Mouse (Mus musculus) forebrain, embryonic 12.5 days (tissue): ENCODE measurements around the gene 4930519P11Rik. TPM values are rescaled to one million over a fixed set of nuclear protein-coding genes. Genes with fewer than 3 reads are reported as not detected.

ENCODE experiments used
- ATAC-seq: fragments of 200-750 bp; cut with Nextera tagmentation; 2 replicates; pipeline ENCODE4 v1.8.0; 2017; ENCODE audit warnings: moderate TSS enrichment; ENCODE audit not compliant: low FRiP score
- H3K27ac ChIP-seq: fragments of 300-500 bp; sonication (generic); 2 replicates; pipeline ENCODE4 v1.5.1; 2016; ENCODE audit warnings: mild to moderate bottlenecking
- H3K27me3 ChIP-seq: fragments of 300-500 bp; sonication (generic); 2 replicates; pipeline ENCODE4 v1.6.1; 2016; ENCODE audit warnings: mild to moderate bottlenecking
- H3K36me3 ChIP-seq: fragments of 300-500 bp; sonication (generic); replicated peaks from 2 replicates; pipeline ENCODE4 v1.6.1; 2016; ENCODE audit warnings: mild to moderate bottlenecking
- H3K4me1 ChIP-seq: fragments of 300-500 bp; sonication (generic); 2 replicates; pipeline ENCODE4 v1.6.1; 2016
- H3K4me2 ChIP-seq: fragments of 300-500 bp; sonication (generic); 2 replicates; pipeline ENCODE4 v1.6.1; 2016; ENCODE audit warnings: mild to moderate bottlenecking, moderate library complexity
- H3K4me3 ChIP-seq: fragments of 300-500 bp; sonication (generic); replicated peaks from 2 replicates; pipeline ENCODE4 v1.5.1; 2016; ENCODE audit warnings: mild to moderate bottlenecking
- H3K9ac ChIP-seq: fragments of 300-500 bp; sonication (generic); 2 replicates; pipeline ENCODE4 v1.6.1; 2016; ENCODE audit warnings: mild to moderate bottlenecking
- H3K9me3 ChIP-seq: fragments of 300-500 bp; sonication (generic); 2 replicates; pipeline ENCODE4 v1.6.1; 2016
- WGBS: fragments of 180-500 bp; shearing (Covaris S2); methylation state at CpG from one replicate; pipeline ENCODE4 v1.1.7; 2016; 5-methylcytosine and 5-hydroxymethylcytosine counted together
- polyA plus RNA-seq: library from polyadenylated mRNA; unstranded; fragments of >200 nt; fragmentation: Nextera tagmentation; extraction: Ambion mirVana; gene quantifications from 2 replicates; pipeline ENCODE4 v1.2.1, GENCODE M21; 2016

The 4930519P11Rik gene
- polyA plus RNA-seq = not detected in 2 replicates

DNA sequence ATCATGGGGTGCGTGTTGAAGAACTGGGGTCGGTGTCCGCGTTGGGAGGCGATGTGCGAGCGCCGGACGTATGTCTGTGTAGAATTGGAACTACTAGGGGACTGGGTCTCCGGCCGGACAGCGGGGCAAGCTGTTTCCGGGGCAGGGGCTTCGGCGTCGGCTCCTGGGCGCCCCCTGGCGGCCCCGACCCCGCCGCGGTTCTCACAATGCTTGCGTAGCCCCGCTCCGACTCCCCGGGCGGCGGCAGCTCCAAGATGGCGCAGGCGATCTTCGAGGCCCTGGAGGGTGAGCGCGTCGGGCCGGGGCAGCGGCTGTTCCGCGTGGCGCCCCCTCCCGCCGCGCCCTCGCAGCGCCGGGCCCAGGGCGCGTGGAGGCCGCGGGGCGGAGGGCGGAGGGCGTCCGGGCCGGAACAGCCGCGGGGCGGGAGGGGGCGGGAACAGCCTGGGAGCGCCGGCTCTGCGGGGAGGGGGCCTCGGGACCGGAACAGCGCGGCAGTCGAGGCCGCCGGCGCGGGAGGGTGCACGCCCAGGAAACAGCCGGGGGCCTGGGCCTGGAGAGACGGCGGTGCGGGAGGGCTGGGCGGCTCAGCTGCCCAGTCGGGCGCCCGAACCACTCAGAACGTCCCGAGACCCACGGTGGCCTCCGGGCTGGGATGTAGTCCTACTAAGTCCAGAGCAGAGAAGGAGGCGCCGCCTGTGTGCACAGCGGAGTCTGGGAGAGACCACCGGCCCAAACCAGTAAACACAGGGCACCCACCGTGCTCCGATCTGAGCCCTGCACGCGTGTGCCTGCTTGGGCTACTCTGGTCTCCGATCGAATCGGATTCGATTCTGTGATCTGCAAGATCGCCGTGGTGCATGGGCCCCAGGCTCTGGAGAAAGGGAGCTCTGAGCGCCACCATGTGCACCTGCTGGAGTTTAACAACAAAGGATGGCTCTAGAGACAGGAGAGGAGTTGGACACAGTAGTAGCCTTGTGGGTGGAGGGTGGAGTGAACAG lies at the start of gene 4930519P11Rik, which contains the start of gene Zfp341:
Gene 4930519P11Rik (minus strand): TSS at position 320 of the 998 bp plus-strand sequence.
Gene Zfp341 (plus strand): TSS at position 180 of the 998 bp plus-strand sequence.
- peak within 1 kb of the TSS; percentile 72 for H3K4me2 ChIP-seq
- H3K4me3 ChIP-seq = peak within 1 kb of the TSS; percentile 56
- H3K4me1 ChIP-seq = peaks cover 21% of the 10 kb centered on the region
- H3K27me3 ChIP-seq = peaks cover 9% of the 10 kb centered on the region; the same call in 1 of the 2 replicates
- under 1% methylated on average over 67 of the region's 98 CpGs for whole genome bisulfite sequencing
- ATAC-seq = peak; percentile 95
- no peaks in the 10 kb centered on the region for H3K36me3 ChIP-seq
- peak within 1 kb of the TSS; percentile 81 for H3K9ac ChIP-seq
- H3K27ac ChIP-seq = peak within 1 kb of the TSS; percentile 98
- H3K9me3 ChIP-seq = no peaks in the 10 kb centered on the region

DNA sequence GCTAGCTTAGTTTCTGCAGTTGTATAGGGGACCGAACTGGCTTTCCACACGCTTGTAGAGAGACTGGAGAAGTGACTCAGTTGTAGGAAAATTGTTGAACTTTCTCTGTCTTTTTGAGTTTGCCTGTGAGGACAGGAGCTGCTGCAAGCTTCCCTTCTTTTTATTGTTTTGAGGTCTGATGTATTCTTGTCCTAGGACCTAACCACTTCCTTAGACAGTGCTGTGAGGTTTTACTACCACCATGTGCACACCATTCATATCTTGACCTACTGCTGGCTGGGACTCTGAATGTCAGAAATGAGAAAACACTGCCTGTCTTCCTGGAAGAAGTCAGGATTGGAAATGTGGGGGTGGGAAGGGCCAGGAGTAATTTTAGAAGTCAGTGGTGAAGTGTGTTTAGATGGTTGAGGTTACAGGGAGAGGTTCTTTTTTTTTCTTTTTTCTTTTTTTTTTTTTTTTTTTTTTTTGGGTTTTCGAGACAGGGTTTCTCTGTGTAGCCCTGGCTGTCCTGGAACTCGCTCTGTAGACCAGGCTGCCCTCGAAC lies 46.4 kb upstream of the 4930519P11Rik start:
- Histone ChIP-seq H3K4me1 (peaks cover 28% of the 10 kb centered on the region), H3K27me3 (no peaks in the 10 kb centered on the region), H3K4me2 (peak overlapping the region; percentile 98), H3K36me3 (peaks cover 18% of the 10 kb centered on the region), H3K27ac (peak overlapping the region; percentile 37; the same call in 1 of the 2 replicates), H3K9me3 (no peaks in the 10 kb centered on the region), H3K9ac (peak overlapping the region; percentile 33; the same call in 1 of the 2 replicates), H3K4me3 (no peak overlapping the region)
- ATAC-seq = no peak
- WGBS = 79% methylated on average over 4 of the region's 5 CpGs

GRCm38 (mm10) chr2:154659070-154659469 lies 45.8 kb upstream of the 4930519P11Rik start:
- Histone ChIP-seq H3K9me3 (no peaks in the 10 kb centered on the region), H3K4me3 (no peak overlapping the region), H3K4me1 (peaks cover 28% of the 10 kb centered on the region), H3K9ac (peak overlapping the region; percentile 33; the same call in 1 of the 2 replicates), H3K4me2 (peak overlapping the region; percentile 98), H3K36me3 (peaks cover 18% of the 10 kb centered on the region), H3K27me3 (no peaks in the 10 kb centered on the region), H3K27ac (peak overlapping the region; percentile 37; the same call in 1 of the 2 replicates)
- ATAC-seq = no peak
- WGBS = 69% methylated on average over 4 of the region's 4 CpGs

DNA sequence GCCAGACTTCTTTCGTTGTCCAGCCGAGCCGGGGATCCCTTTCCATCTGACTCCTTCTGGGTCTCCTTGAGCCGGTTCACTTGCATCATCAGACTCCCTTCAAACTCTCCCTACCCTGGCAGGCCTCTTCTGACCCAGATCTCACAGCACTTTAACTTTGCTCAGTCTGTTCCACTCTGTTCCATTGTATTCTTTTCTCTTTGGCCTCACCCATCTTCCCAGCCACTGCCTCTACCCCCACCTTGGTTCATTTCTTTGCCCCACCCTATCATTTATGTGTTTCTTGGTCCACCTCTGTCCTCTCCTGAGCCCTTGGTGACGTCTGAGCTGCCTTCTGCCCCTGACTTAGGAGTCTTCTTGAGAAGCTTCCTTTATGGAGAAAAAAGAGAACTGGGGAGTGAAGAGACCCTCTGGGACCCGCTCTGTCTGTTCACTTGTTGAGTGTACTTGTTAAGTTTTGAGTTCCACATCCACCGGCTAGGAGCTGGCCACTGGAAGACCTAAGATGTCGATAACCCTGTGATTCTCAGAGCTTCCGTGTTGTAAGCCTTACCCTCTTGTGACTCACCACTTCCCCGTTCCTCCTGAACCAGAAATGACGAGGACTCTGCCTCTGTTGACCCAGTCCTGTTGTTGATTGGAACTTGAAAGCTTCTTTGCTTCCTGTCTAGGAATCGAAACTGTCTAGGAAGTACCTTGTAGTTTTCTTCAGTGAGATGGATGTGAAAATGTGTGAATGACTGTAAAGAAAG lies 44.4 kb upstream of the 4930519P11Rik start:
- H3K27ac ChIP-seq = peak overlapping the region; percentile 71
- peaks cover 18% of the 10 kb centered on the region for H3K36me3 ChIP-seq
- H3K4me3 ChIP-seq = peak overlapping the region; percentile 90
- H3K4me1 ChIP-seq = peaks cover 28% of the 10 kb centered on the region
- H3K9me3 ChIP-seq = no peaks in the 10 kb centered on the region
- H3K9ac ChIP-seq = peak overlapping the region; percentile 96
- no peak; the same call in 1 of the 2 replicates for ATAC-seq
- peak overlapping the region; percentile 98 for H3K4me2 ChIP-seq
- WGBS = 23% methylated on average over 12 of the region's 12 CpGs
- H3K27me3 ChIP-seq = no peaks in the 10 kb centered on the region

- ATAC-seq = peak; percentile 100
- Histone ChIP-seq H3K27ac (peak overlapping the region; percentile 71), H3K4me3 (peak overlapping the region; percentile 90), H3K4me2 (peak overlapping the region; percentile 98), H3K4me1 (peaks cover 28% of the 10 kb centered on the region), H3K9me3 (no peaks in the 10 kb centered on the region), H3K27me3 (no peaks in the 10 kb centered on the region), H3K36me3 (peaks cover 18% of the 10 kb centered on the region), H3K9ac (peak overlapping the region; percentile 96)
- WGBS = under 1% methylated on average over 54 of the region's 67 CpGs
Observed at GRCm38 (mm10) chr2:154656710-154657485, 43.7 kb upstream of the 4930519P11Rik start.

GRCm38 (mm10) chr2:154655878-154656414 lies 42.7 kb upstream of the 4930519P11Rik start:
- WGBS = 87% methylated on average over 2 of the region's 2 CpGs
- ATAC-seq = no peak
- H3K4me2 ChIP-seq = peak overlapping the region; percentile 47; the same call in 1 of the 2 replicates

DNA sequence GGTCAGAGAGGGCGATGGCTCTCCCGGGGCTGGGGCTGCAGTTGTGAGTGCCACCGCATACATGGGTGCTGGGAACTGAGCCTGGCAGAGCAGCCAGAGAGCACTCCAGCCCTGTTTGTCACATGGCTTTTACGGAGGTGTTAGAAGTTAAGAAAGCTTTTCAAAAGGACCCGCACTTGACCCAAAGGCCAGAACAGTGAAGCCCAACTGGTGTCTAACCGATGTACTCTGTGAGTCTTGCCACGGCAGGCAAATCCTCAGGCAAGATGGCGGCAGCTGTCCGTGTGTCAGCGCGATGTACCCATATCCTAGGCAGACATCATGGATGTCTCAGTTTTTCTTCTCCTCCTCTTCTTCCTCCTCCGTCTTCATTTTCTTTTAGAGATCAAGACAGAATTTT lies 41.7 kb upstream of the 4930519P11Rik start:
- Histone ChIP-seq H3K9ac (no peak overlapping the region), H3K36me3 (0 out of 2 replicates have a peak, but pooled peaks cover 3% of the 10 kb centered on the region), H3K27ac (no peak overlapping the region), H3K4me1 (peaks cover 24% of the 10 kb centered on the region), H3K27me3 (no peaks in the 10 kb centered on the region), H3K4me3 (no peak overlapping the region), H3K9me3 (no peaks in the 10 kb centered on the region), H3K4me2 (no peak overlapping the region)
- WGBS = 94% methylated on average over 12 of the region's 12 CpGs
- ATAC-seq = no peak

More at GRCm38 (mm10) chr2:154655878-154656414, 42.7 kb upstream of the 4930519P11Rik start:
- Histone ChIP-seq H3K4me3 (no peak overlapping the region), H3K9ac (no peak overlapping the region), H3K27me3 (no peaks in the 10 kb centered on the region), H3K4me1 (peaks cover 28% of the 10 kb centered on the region), H3K36me3 (peaks cover 10% of the 10 kb centered on the region), H3K27ac (no peak overlapping the region), H3K9me3 (no peaks in the 10 kb centered on the region)

DNA sequence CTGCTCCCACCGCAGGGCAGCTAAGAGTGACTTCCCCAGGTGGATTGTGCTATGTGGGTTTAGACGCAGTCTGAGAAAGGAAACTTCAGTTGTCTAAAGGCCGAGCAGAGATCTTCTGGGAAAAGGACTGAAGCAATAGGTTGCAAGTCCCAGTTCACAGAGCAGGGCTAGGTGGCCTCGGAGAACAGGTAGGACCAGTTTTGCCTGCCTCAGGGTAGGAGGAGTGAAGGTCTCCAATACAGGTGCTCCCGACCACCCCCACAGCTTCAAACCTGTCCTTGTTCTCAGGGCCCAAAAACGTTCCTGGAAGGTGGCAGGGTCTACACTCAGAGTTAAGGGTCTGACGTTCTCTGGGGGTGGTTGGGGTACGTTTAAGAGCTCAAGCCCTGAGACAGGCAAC lies 38.1 kb upstream of the 4930519P11Rik start, which contains the start of gene Chmp4b:
Gene Chmp4b (plus strand): TSS at position 343 of the 400 bp plus-strand sequence.
- Histone ChIP-seq H3K4me1 (peaks cover 6% of the 10 kb centered on the region), H3K27me3 (no peaks in the 10 kb centered on the region), H3K9me3 (no peaks in the 10 kb centered on the region), H3K4me3 (no peak within 1 kb of the TSS), H3K36me3 (0 out of 2 replicates have a peak, but pooled peaks cover 7% of the 10 kb centered on the region), H3K4me2 (no peak within 1 kb of the TSS), H3K9ac (no peak within 1 kb of the TSS), H3K27ac (no peak within 1 kb of the TSS)
- ATAC-seq = no peak
- WGBS = 59% methylated on average over 8 of the region's 8 CpGs

GRCm38 (mm10) chr2:154650404-154650803 lies 37.2 kb upstream of the 4930519P11Rik start:
- ATAC-seq = no peak
- Histone ChIP-seq H3K9me3 (no peaks in the 10 kb centered on the region), H3K4me1 (peaks cover 3% of the 10 kb centered on the region; the same call in 1 of the 2 replicates), H3K4me2 (no peak overlapping the region), H3K4me3 (no peak overlapping the region), H3K9ac (no peak overlapping the region), H3K27ac (no peak overlapping the region), H3K27me3 (no peaks in the 10 kb centered on the region), H3K36me3 (peaks cover 15% of the 10 kb centered on the region)
- 84% methylated on average over 3 of the region's 3 CpGs for WGBS

GRCm38 (mm10) chr2:154648086-154648485 lies 34.8 kb upstream of the 4930519P11Rik start:
- WGBS = 29% methylated on average over 3 of the region's 3 CpGs
- ATAC-seq = no peak
- H3K4me1 ChIP-seq = peaks cover 3% of the 10 kb centered on the region; the same call in 1 of the 2 replicates

DNA sequence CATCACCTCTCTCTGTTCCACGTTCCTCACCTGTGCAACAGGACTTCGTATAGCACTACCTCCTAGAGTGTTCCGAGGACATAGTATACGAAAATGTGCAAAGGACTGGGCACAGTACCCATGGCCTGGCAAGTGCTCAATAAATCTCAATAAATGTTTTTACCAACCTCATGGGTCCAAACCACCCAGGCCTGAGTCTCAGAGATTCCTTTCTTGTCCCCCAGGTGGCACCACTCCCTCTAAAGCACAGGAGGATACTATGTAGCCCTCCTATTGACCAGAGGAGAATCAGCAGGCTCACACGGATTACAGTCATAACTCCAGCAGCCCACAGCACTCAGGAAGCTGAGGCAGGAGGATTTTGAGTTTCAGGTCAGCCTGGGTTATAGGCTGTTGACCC lies 33.4 kb upstream of the 4930519P11Rik start:
- H3K27me3 ChIP-seq = no peaks in the 10 kb centered on the region
- H3K9me3 ChIP-seq = no peaks in the 10 kb centered on the region
- 80% methylated on average over 5 of the region's 5 CpGs for WGBS
- no peak for ATAC-seq
- no peak overlapping the region for H3K27ac ChIP-seq
- no peak overlapping the region for H3K9ac ChIP-seq
- H3K4me3 ChIP-seq = no peak overlapping the region
- H3K4me1 ChIP-seq = peaks cover 3% of the 10 kb centered on the region; the same call in 1 of the 2 replicates
- H3K4me2 ChIP-seq = no peak overlapping the region
- peaks cover 40% of the 10 kb centered on the region for H3K36me3 ChIP-seq

More at GRCm38 (mm10) chr2:154648086-154648485, 34.8 kb upstream of the 4930519P11Rik start:
- Histone ChIP-seq H3K9me3 (no peaks in the 10 kb centered on the region), H3K4me2 (no peak overlapping the region), H3K4me3 (no peak overlapping the region), H3K27me3 (no peaks in the 10 kb centered on the region), H3K9ac (no peak overlapping the region), H3K27ac (no peak overlapping the region), H3K36me3 (peaks cover 33% of the 10 kb centered on the region)
